Mouse (Mus musculus) ES-Bruce4 (cell line): ENCODE results near the gene Snrnp35.

Experiments
- CTCF ChIP-seq: IDR thresholded peaks from one replicate; pipeline ENCODE4 v1.8.1; 2011; ENCODE audit warnings: low read depth, low read length
- EP300 ChIP-seq: IDR thresholded peaks from 2 replicates; pipeline ENCODE4 v1.6.1; 2011; ENCODE audit warnings: low read depth, low read length; ENCODE audit not compliant: insufficient read depth
- POLR2A ChIP-seq: IDR thresholded peaks from one replicate; pipeline ENCODE4 v1.8.1; 2011; ENCODE audit warnings: low read length; ENCODE audit not compliant: insufficient read depth

DNA sequence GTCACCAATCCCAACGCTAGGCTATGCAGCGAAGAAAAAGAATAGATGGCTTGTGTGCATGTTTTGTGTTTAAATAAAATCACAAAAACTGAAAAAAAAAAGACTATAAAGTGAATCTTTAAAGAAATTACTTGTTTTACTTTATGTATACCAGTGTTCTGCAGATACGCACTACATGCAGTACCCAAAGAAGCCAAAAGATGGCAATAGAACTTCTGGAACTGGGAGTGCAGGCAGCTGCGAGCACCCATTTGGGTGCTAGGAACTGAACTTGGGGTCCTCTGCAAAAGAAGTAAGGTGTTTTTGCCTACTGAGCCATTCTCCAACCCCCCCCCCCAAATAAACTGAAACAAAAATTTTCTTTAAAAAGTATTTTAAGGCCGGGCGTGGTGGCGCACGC lies 40.1 kb downstream of the Snrnp35 start:
- TF ChIP-seq POLR2A (no peak), CTCF (peak; percentile 37), EP300 (no peak)
